Mouse (Mus musculus): ENCODE results near the gene Smarca1.

Smarca1 gene

DNA sequence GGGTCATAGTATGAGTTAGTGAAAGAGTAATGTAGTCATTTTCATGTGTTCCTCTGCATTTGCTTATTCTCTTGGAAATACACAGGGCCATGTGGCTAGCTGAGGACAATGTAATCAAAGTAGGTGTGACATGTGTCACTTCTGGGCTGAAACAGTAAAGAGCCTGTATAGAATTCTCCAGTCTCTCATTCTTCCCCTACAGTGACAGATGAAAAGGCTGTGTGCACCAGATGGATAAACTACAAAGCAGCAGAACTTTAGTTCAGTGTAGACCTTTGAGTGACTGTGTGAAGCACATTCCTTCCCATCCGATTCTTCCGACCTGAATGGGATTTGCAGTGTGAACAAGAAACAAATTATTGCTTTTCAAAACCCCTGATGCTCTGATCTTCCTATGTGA is 84.1 kb downstream of the Smarca1 start:
- intact Hi-C loops (cut with DNase I) = no loop called here

- intact Hi-C loops (cut with DNase I) = no loop called here
These were observed 128.3 kb downstream of the Smarca1 start for GRCm38 (mm10) chrX:47764440-47764839.

- intact Hi-C loops (cut with DNase I) = no loop called here
These were observed 132.6 kb downstream of the Smarca1 start for GRCm38 (mm10) chrX:47760212-47760611.

All from adrenal gland (tissue).